Comparison of ENCODE assay signal across 16 mouse cellular contexts in genomic region chr4:58417319-58417718, GRCm38 (mm10).
DNase-seq lines count a peak whose midpoint lies in the region; ATAC-seq and TF ChIP-seq lines count a peak whose summit lies in the region.
"Had no signal": no experiment of that assay in that cellular context is flagged by ENCODE, and none has a peak within 500 bp of the region (broad histone marks: within the 10 kb centered on the region; RNA-seq: fewer than 3 reads in every experiment).

No protein-coding gene starts in this region.

- intact Hi-C loops in heart, postnatal 10 days (cut with DNase I) = loop anchor here (5.0 kb wide), 1 partner anchor 150 kb away; no protein-coding TSS in a partner anchor

- no peak overlapping the region for H3K4me2 ChIP-seq in heart, embryonic 11.5 days
- no peak overlapping the region for H3K4me2 ChIP-seq in midbrain, postnatal 0 days (ENCODE audit: low read depth, low read length, poor library complexity, severe bottlenecking)
- H3K4me2 ChIP-seq in midbrain, embryonic 13.5 days (replicated peaks) = no peak overlapping the region
- H3K4me2 ChIP-seq: embryonic facial prominence, embryonic 15.5 days; liver, embryonic 15.5 days had no signal

- no peaks in the 10 kb centered on the region for H3K4me1 ChIP-seq in heart, embryonic 11.5 days (ENCODE audit: control insufficient read depth, insufficient read depth, low read length)
- no peaks in the 10 kb centered on the region for H3K4me1 ChIP-seq in midbrain, postnatal 0 days (ENCODE audit: insufficient read depth, low read length)
- no peaks in the 10 kb centered on the region for H3K4me1 ChIP-seq in midbrain, embryonic 13.5 days (replicated peaks)
- H3K4me1 ChIP-seq: liver, embryonic 15.5 days; midbrain, embryonic 10.5 days had no signal

- H3K27ac ChIP-seq in heart, embryonic 11.5 days (ENCODE audit: low read depth, low read length) = no peak overlapping the region
- H3K27ac ChIP-seq in midbrain, postnatal 0 days (ENCODE audit: low read depth, low read length) = no peak overlapping the region
- H3K27ac ChIP-seq in midbrain, embryonic 13.5 days = no peak overlapping the region
- H3K27ac ChIP-seq: embryonic facial prominence, embryonic 15.5 days; left cerebral cortex, adult 2 months; liver, embryonic 15.5 days; midbrain, embryonic 10.5 days had no signal

- WGBS in heart, embryonic 11.5 days (ENCODE audit: insufficient replicate concordance) = 66% methylated on average over 4 of the region's 4 CpGs
- WGBS in midbrain, postnatal 0 days = 72% methylated on average over 4 of the region's 4 CpGs
- 80% methylated on average over 4 of the region's 4 CpGs for WGBS in midbrain, embryonic 13.5 days

- H3K9me3 ChIP-seq in heart, embryonic 11.5 days (replicated peaks; ENCODE audit: control insufficient read depth, low read length) = 0 out of 2 replicates have a peak, but pooled peaks cover 2% of the 10 kb centered on the region
- H3K9me3 ChIP-seq in midbrain, postnatal 0 days (ENCODE audit: low read length) = no peaks in the 10 kb centered on the region
- H3K9me3 ChIP-seq in midbrain, embryonic 13.5 days = no peaks in the 10 kb centered on the region
- H3K9me3 ChIP-seq: embryonic facial prominence, embryonic 15.5 days; liver, embryonic 15.5 days; midbrain, embryonic 10.5 days had no signal

- no peaks in the 10 kb centered on the region for H3K27me3 ChIP-seq in heart, embryonic 11.5 days (ENCODE audit: control insufficient read depth, insufficient read depth, low read length)
- no peaks in the 10 kb centered on the region for H3K27me3 ChIP-seq in midbrain, postnatal 0 days (ENCODE audit: insufficient read depth, low read length)
- H3K27me3 ChIP-seq in midbrain, embryonic 13.5 days = no peaks in the 10 kb centered on the region
- H3K27me3 ChIP-seq: embryonic facial prominence, embryonic 15.5 days; liver, embryonic 15.5 days had no signal

- no peak overlapping the region for H3K9ac ChIP-seq in heart, embryonic 11.5 days (ENCODE audit: low read depth, low read length)
- no peak overlapping the region for H3K9ac ChIP-seq in midbrain, postnatal 0 days (replicated peaks; ENCODE audit: low read length, poor library complexity, severe bottlenecking)
- H3K9ac ChIP-seq in midbrain, embryonic 13.5 days (replicated peaks) = no peak overlapping the region
- H3K9ac ChIP-seq: embryonic facial prominence, embryonic 15.5 days; liver, embryonic 15.5 days had no signal

- no peak for ATAC-seq in heart, embryonic 11.5 days (replicated peaks; ENCODE audit: insufficient number of reproducible peaks, low FRiP score, low TSS enrichment)
- ATAC-seq in midbrain, postnatal 0 days (ENCODE audit: low FRiP score) = no peak
- ATAC-seq in midbrain, embryonic 13.5 days = no peak
- ATAC-seq: inflammation-experienced regulatory T-cells, adult 6 months had no signal

- no peaks in the 10 kb centered on the region for H3K36me3 ChIP-seq in heart, embryonic 11.5 days (ENCODE audit: control insufficient read depth, insufficient read depth, low read length)
- no peaks in the 10 kb centered on the region for H3K36me3 ChIP-seq in midbrain, postnatal 0 days (ENCODE audit: insufficient read depth, low read length)
- no peaks in the 10 kb centered on the region for H3K36me3 ChIP-seq in midbrain, embryonic 13.5 days
- H3K36me3 ChIP-seq: embryonic facial prominence, embryonic 15.5 days; liver, embryonic 15.5 days; midbrain, embryonic 10.5 days had no signal

- H3K4me3 ChIP-seq in heart, embryonic 11.5 days (ENCODE audit: low read depth, low read length) = no peak overlapping the region
- no peak overlapping the region for H3K4me3 ChIP-seq in midbrain, postnatal 0 days (ENCODE audit: low read depth, low read length)
- no peak overlapping the region for H3K4me3 ChIP-seq in midbrain, embryonic 13.5 days (replicated peaks)
- H3K4me3 ChIP-seq: embryonic facial prominence, embryonic 15.5 days; left cerebral cortex, adult 2 months; liver, embryonic 15.5 days; midbrain, embryonic 10.5 days had no signal

- no peak for TF ChIP-seq CTCF in midbrain, postnatal 0 days (IDR thresholded peaks at IDR 0.05)

- peak; percentile 39 for DNase-seq in adrenal gland, postnatal 14 days
- DNase-seq in adrenal gland, postnatal 4 days (ENCODE audit: low spot score in 2 of 2) = no peak
- DNase-seq in heart, postnatal 10 days = peak; percentile 38 to 55
- peak; percentile 26 for DNase-seq in midbrain, postnatal 0 days (ENCODE audit: low spot score)
- no peak for DNase-seq in urinary bladder, adult 2 months (ENCODE audit: low spot score)
- DNase-seq in T-cell, adult 2 months (ENCODE audit: low spot score) = no peak
- DNase-seq: cerebellum, adult 9-11 months; kidney, postnatal 4 days; thymus, adult 2 months had no signal

Comparison
In these comparisons a context has a peak if more than half of its experiments do, and no peak if none do; other contexts are left out.
1. DNase-seq: peak in adrenal gland, postnatal 14 days (single experiment), heart, postnatal 10 days (2 of 2) and midbrain, postnatal 0 days (single experiment); none in adrenal gland, postnatal 4 days (0 of 2), urinary bladder, adult 2 months (single experiment) and T-cell, adult 2 months (single experiment).